Mouse (Mus musculus) forebrain, embryonic 13.5 days (tissue): ENCODE data around the gene Zan. TPM values are rescaled to one million over a fixed set of nuclear protein-coding genes. Genes with fewer than 3 reads are reported as not detected.

Experiments used
- ATAC-seq: fragments of 200-750 bp; cut with Nextera tagmentation; 2 replicates; pipeline ENCODE4 v1.8.0; 2017
- H3K27ac ChIP-seq: fragments of 300-500 bp; sonication (generic); 2 replicates; pipeline ENCODE4 v1.5.1; 2015; ENCODE audit warnings: inconsistent platforms, mild to moderate bottlenecking, moderate library complexity
- H3K27me3 ChIP-seq: fragments of 300-500 bp; sonication (generic); 2 replicates; pipeline ENCODE4 v1.6.1; 2015; ENCODE audit warnings: mild to moderate bottlenecking, inconsistent platforms
- H3K36me3 ChIP-seq: fragments of 300-500 bp; sonication (generic); 2 replicates; pipeline ENCODE4 v1.6.1; 2015; ENCODE audit warnings: mild to moderate bottlenecking, inconsistent platforms; ENCODE audit not compliant: poor library complexity, severe bottlenecking
- H3K4me1 ChIP-seq: fragments of 300-500 bp; sonication (generic); 2 replicates; pipeline ENCODE4 v1.6.1; 2015; ENCODE audit warnings: inconsistent platforms
- H3K4me2 ChIP-seq: fragments of 300-500 bp; sonication (generic); 2 replicates; pipeline ENCODE4 v1.6.1; 2015; ENCODE audit warnings: inconsistent platforms, mild to moderate bottlenecking, moderate library complexity
- H3K4me3 ChIP-seq: fragments of 300-500 bp; sonication (generic); 2 replicates; pipeline ENCODE4 v1.5.1; 2015; ENCODE audit warnings: mild to moderate bottlenecking, inconsistent platforms
- H3K9ac ChIP-seq: fragments of 300-500 bp; sonication (generic); 2 replicates; pipeline ENCODE4 v1.6.1; 2015; ENCODE audit warnings: mild to moderate bottlenecking, inconsistent platforms
- H3K9me3 ChIP-seq: fragments of 300-500 bp; sonication (generic); replicated peaks from 2 replicates; pipeline ENCODE4 v1.6.1; 2016; ENCODE audit warnings: inconsistent platforms
- WGBS: fragments of 180-500 bp; shearing (Covaris S2); methylation state at CpG from one replicate; pipeline ENCODE4 v1.1.7; 2015; 5-methylcytosine and 5-hydroxymethylcytosine counted together
- polyA plus RNA-seq: library from polyadenylated mRNA; unstranded; fragments of >200 nt; fragmentation: Nextera tagmentation; extraction: Ambion mirVana; gene quantifications from 2 replicates; pipeline ENCODE4 v1.2.1, GENCODE M21; 2015

Zan gene
- polyA plus RNA-seq, 1 experiment from 2014 or later = 0.12 TPM

GRCm38 (mm10) chr5:137346388-137346787, 130.5 kb downstream of the Zan start:
- Histone ChIP-seq H3K4me3 (no peak overlapping the region), H3K9me3 (no peaks in the 10 kb centered on the region), H3K4me1 (peaks cover 36% of the 10 kb centered on the region), H3K27ac (no peak overlapping the region), H3K27me3 (peaks cover 8% of the 10 kb centered on the region), H3K4me2 (no peak overlapping the region), H3K36me3 (no peaks in the 10 kb centered on the region), H3K9ac (no peak overlapping the region)
- WGBS = 95% methylated on average over 1 of the region's 1 CpGs
- no peak for ATAC-seq

- Histone ChIP-seq H3K4me1 (peaks cover 31% of the 10 kb centered on the region), H3K9me3 (no peaks in the 10 kb centered on the region), H3K27me3 (peaks cover 8% of the 10 kb centered on the region), H3K36me3 (no peaks in the 10 kb centered on the region), H3K9ac (no peak overlapping the region), H3K27ac (no peak overlapping the region), H3K4me2 (no peak overlapping the region), H3K4me3 (no peak overlapping the region)
- WGBS = 24% methylated on average over 9 of the region's 9 CpGs
- no peak for ATAC-seq
Measured at GRCm38 (mm10) chr5:137345821-137346220, 131.0 kb downstream of the Zan start.

GRCm38 (mm10) chr5:137343869-137344268, 133.0 kb downstream of the Zan start:
- H3K4me2 ChIP-seq = no peak overlapping the region
- H3K9me3 ChIP-seq = no peaks in the 10 kb centered on the region
- no peak for ATAC-seq
- H3K4me1 ChIP-seq = peaks cover 24% of the 10 kb centered on the region
- H3K4me3 ChIP-seq = no peak overlapping the region
- peaks cover 5% of the 10 kb centered on the region for H3K27me3 ChIP-seq
- no peak overlapping the region for H3K27ac ChIP-seq
- H3K36me3 ChIP-seq = no peaks in the 10 kb centered on the region
- no peak overlapping the region for H3K9ac ChIP-seq

- peaks cover under 1% of the 10 kb centered on the region; the same call in 1 of the 2 replicates for H3K27me3 ChIP-seq
- no peaks in the 10 kb centered on the region for H3K36me3 ChIP-seq
- H3K27ac ChIP-seq = no peak overlapping the region
- no peaks in the 10 kb centered on the region for H3K9me3 ChIP-seq
- no peak overlapping the region for H3K9ac ChIP-seq
- H3K4me3 ChIP-seq = no peak overlapping the region
- no peak overlapping the region for H3K4me2 ChIP-seq
- H3K4me1 ChIP-seq = peaks cover 23% of the 10 kb centered on the region
- ATAC-seq = no peak
- 96% methylated on average over 5 of the region's 5 CpGs for WGBS
Measured at GRCm38 (mm10) chr5:137343412-137343811, 133.5 kb downstream of the Zan start.

GRCm38 (mm10) chr5:137342407-137343012, 134.4 kb downstream of the Zan start:
- Histone ChIP-seq H3K4me2 (no peak overlapping the region), H3K36me3 (no peaks in the 10 kb centered on the region), H3K4me3 (no peak overlapping the region), H3K27ac (no peak overlapping the region), H3K27me3 (no peaks in the 10 kb centered on the region), H3K4me1 (peaks cover 19% of the 10 kb centered on the region), H3K9ac (no peak overlapping the region), H3K9me3 (no peaks in the 10 kb centered on the region)
- 81% methylated on average over 7 of the region's 7 CpGs for WGBS
- ATAC-seq = no peak

GRCm38 (mm10) chr5:137340222-137340621, 136.6 kb downstream of the Zan start:
- no peaks in the 10 kb centered on the region for H3K36me3 ChIP-seq
- H3K4me2 ChIP-seq = peak overlapping the region; percentile 76; the same call in 1 of the 2 replicates
- H3K27ac ChIP-seq = 0 out of 2 replicates have a peak overlapping the region, but pooled peaks have one; percentile 8
- H3K4me1 ChIP-seq = peaks cover 15% of the 10 kb centered on the region
- ATAC-seq = no peak
- 67% methylated on average over 6 of the region's 6 CpGs for WGBS
- no peaks in the 10 kb centered on the region for H3K27me3 ChIP-seq
- H3K4me3 ChIP-seq = peak overlapping the region; percentile 43; the same call in 1 of the 2 replicates
- no peak overlapping the region for H3K9ac ChIP-seq
- H3K9me3 ChIP-seq = no peaks in the 10 kb centered on the region

GRCm38 (mm10) chr5:137339290-137339979, 137.4 kb downstream of the Zan start:
- H3K36me3 ChIP-seq = no peaks in the 10 kb centered on the region
- peak overlapping the region; percentile 76 for H3K4me2 ChIP-seq
- 1% methylated on average over 22 of the region's 22 CpGs for WGBS
- H3K9me3 ChIP-seq = no peaks in the 10 kb centered on the region
- peak overlapping the region; percentile 43 for H3K4me3 ChIP-seq
- ATAC-seq = peak; percentile 61
- H3K4me1 ChIP-seq = peaks cover 15% of the 10 kb centered on the region
- H3K9ac ChIP-seq = peak overlapping the region; percentile 63
- H3K27ac ChIP-seq = peak overlapping the region; percentile 73
- H3K27me3 ChIP-seq = no peaks in the 10 kb centered on the region

GRCm38 (mm10) chr5:137338663-137339289, 138.1 kb downstream of the Zan start:
- Histone ChIP-seq H3K27ac (peak overlapping the region; percentile 73), H3K4me1 (peaks cover 15% of the 10 kb centered on the region), H3K36me3 (no peaks in the 10 kb centered on the region), H3K9me3 (no peaks in the 10 kb centered on the region), H3K4me3 (peak overlapping the region; percentile 43), H3K9ac (peak overlapping the region; percentile 63), H3K27me3 (no peaks in the 10 kb centered on the region), H3K4me2 (peak overlapping the region; percentile 76)
- WGBS = 2% methylated on average over 11 of the region's 11 CpGs
- peak; percentile 26; the same call in 1 of the 2 replicates for ATAC-seq

- peak overlapping the region; percentile 43 for H3K4me3 ChIP-seq
- peak overlapping the region; percentile 63 for H3K9ac ChIP-seq
- no peaks in the 10 kb centered on the region for H3K9me3 ChIP-seq
- peaks cover 15% of the 10 kb centered on the region for H3K4me1 ChIP-seq
- peak overlapping the region; percentile 73 for H3K27ac ChIP-seq
- ATAC-seq = peak; percentile 85
- H3K36me3 ChIP-seq = no peaks in the 10 kb centered on the region
- H3K27me3 ChIP-seq = no peaks in the 10 kb centered on the region
- H3K4me2 ChIP-seq = peak overlapping the region; percentile 76
- 0% methylated on average over 19 of the region's 19 CpGs for WGBS
Measured at GRCm38 (mm10) chr5:137338256-137338655, 138.6 kb downstream of the Zan start.

GRCm38 (mm10) chr5:137337190-137337589, 139.7 kb downstream of the Zan start:
- no peak overlapping the region for H3K4me3 ChIP-seq
- no peaks in the 10 kb centered on the region for H3K27me3 ChIP-seq
- H3K36me3 ChIP-seq = no peaks in the 10 kb centered on the region
- H3K27ac ChIP-seq = no peak overlapping the region
- no peak for ATAC-seq
- H3K4me1 ChIP-seq = peaks cover 24% of the 10 kb centered on the region
- no peaks in the 10 kb centered on the region for H3K9me3 ChIP-seq
- H3K9ac ChIP-seq = no peak overlapping the region
- no peak overlapping the region for H3K4me2 ChIP-seq
- 58% methylated on average over 8 of the region's 8 CpGs for whole genome bisulfite sequencing

- H3K9me3 ChIP-seq = no peaks in the 10 kb centered on the region
- H3K27ac ChIP-seq = no peak overlapping the region
- H3K9ac ChIP-seq = no peak overlapping the region
- 68% methylated on average over 6 of the region's 6 CpGs for WGBS
- H3K4me1 ChIP-seq = peaks cover 28% of the 10 kb centered on the region
- no peaks in the 10 kb centered on the region for H3K27me3 ChIP-seq
- no peak overlapping the region for H3K4me2 ChIP-seq
- ATAC-seq = no peak
- no peak overlapping the region for H3K4me3 ChIP-seq
- H3K36me3 ChIP-seq = 0 out of 2 replicates have a peak, but pooled peaks cover 3% of the 10 kb centered on the region
Measured at GRCm38 (mm10) chr5:137335066-137335465, 141.8 kb downstream of the Zan start.

GRCm38 (mm10) chr5:137334317-137334716, 142.5 kb downstream of the Zan start:
- WGBS = 62% methylated on average over 10 of the region's 10 CpGs
- Histone ChIP-seq H3K4me2 (peak overlapping the region; percentile 94), H3K27ac (no peak overlapping the region), H3K27me3 (no peaks in the 10 kb centered on the region), H3K4me1 (peaks cover 21% of the 10 kb centered on the region), H3K36me3 (0 out of 2 replicates have a peak, but pooled peaks cover 3% of the 10 kb centered on the region), H3K4me3 (no peak overlapping the region), H3K9me3 (no peaks in the 10 kb centered on the region), H3K9ac (no peak overlapping the region)
- no peak for ATAC-seq
